Mouse (Mus musculus): ENCODE measurements at regions not wholly inside any gene's neighbourhood (a gene's known extent, or its start where the extent isn't known, plus 50 kb on each side); places are given as distances from the start of the nearest gene placed in this dataset.

GRCm38 (mm10) chr11:7545621-7546020 is 331.9 kb upstream of the Igfbp3 start:
- no peak for TF ChIP-seq EP300 (IDR thresholded peaks at IDR 0.05; ENCODE audit: insufficient read depth, low read depth, low read length)
- no peak for TF ChIP-seq POLR2A (IDR thresholded peaks at IDR 0.05; ENCODE audit: insufficient read depth, low read depth, low read length)
- no peak for TF ChIP-seq CTCF (IDR thresholded peaks at IDR 0.05)
- intact Hi-C loops (cut with DNase I) = no loop called here

DNA sequence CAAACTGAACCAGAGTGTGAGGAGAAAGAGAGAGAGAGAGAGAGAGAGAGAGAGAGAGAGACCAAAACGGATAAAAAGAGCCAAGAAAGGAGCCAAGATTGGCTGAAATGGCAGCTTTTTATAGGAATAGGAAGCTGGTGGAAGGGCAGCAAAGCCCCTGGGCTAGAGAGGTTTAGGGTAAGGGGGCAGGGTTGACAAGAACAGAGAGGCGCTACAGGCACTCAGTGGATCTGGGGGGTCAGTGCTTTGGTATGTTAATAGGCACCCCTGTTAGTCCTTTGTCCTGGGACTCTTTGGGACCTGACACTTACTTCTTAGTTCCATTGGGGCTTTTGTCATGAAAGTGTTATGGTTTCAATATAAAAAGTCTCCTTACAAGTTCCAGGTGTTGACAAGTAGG is 320.9 kb upstream of the Igfbp3 start:
- intact Hi-C loops (cut with DNase I) = no loop called here
- H3K4me3 ChIP-seq = no peak overlapping the region
- DNase-seq = no peak
- no peak overlapping the region for H3K9ac ChIP-seq (ENCODE audit: low read depth, low read length)
- no peak overlapping the region for H3K27ac ChIP-seq
- WGBS = 45% methylated on average over 2 of the region's 2 CpGs
- no peak for TF ChIP-seq POLR2A (IDR thresholded peaks at IDR 0.05; ENCODE audit: insufficient read depth, low read depth, low read length)
- no peak for TF ChIP-seq EP300 (IDR thresholded peaks at IDR 0.05; ENCODE audit: insufficient read depth, low read depth, low read length)
- TF ChIP-seq CTCF (IDR thresholded peaks at IDR 0.05) = no peak
- no peaks in the 10 kb centered on the region for H3K4me1 ChIP-seq (ENCODE audit: control insufficient read depth, insufficient read depth, low read length)
- H3K79me2 ChIP-seq (replicated peaks; ENCODE audit: control insufficient read depth, insufficient read depth, low read length) = no peaks in the 10 kb centered on the region
- H3K27me3 ChIP-seq (ENCODE audit: control insufficient read depth, insufficient read depth, low read length) = no peaks in the 10 kb centered on the region
- no peaks in the 10 kb centered on the region for H3K36me3 ChIP-seq (ENCODE audit: control insufficient read depth, insufficient read depth, low read length)

More at GRCm38 (mm10) chr11:7545621-7546020, 331.9 kb upstream of the Igfbp3 start:
- Histone ChIP-seq H3K4me1 (ENCODE audit: control insufficient read depth, insufficient read depth, low read length) (no peaks in the 10 kb centered on the region), H3K9ac (ENCODE audit: low read depth, low read length) (no peak overlapping the region), H3K27me3 (ENCODE audit: control insufficient read depth, insufficient read depth, low read length) (no peaks in the 10 kb centered on the region), H3K36me3 (ENCODE audit: control insufficient read depth, insufficient read depth, low read length) (no peaks in the 10 kb centered on the region), H3K79me2 (replicated peaks; ENCODE audit: control insufficient read depth, insufficient read depth, low read length) (no peaks in the 10 kb centered on the region), H3K27ac (no peak overlapping the region), H3K4me3 (no peak overlapping the region)
- DNase-seq = no peak
- WGBS = 52% methylated on average over 2 of the region's 2 CpGs

- Histone ChIP-seq H3K4me1 (ENCODE audit: control insufficient read depth, insufficient read depth, low read length) (no peaks in the 10 kb centered on the region), H3K79me2 (replicated peaks; ENCODE audit: control insufficient read depth, insufficient read depth, low read length) (no peaks in the 10 kb centered on the region), H3K27ac (no peak overlapping the region), H3K4me3 (no peak overlapping the region), H3K9ac (ENCODE audit: low read depth, low read length) (no peak overlapping the region), H3K27me3 (ENCODE audit: control insufficient read depth, insufficient read depth, low read length) (no peaks in the 10 kb centered on the region), H3K36me3 (ENCODE audit: control insufficient read depth, insufficient read depth, low read length) (no peaks in the 10 kb centered on the region)
- TF ChIP-seq POLR2A (IDR thresholded peaks at IDR 0.05; ENCODE audit: insufficient read depth, low read depth, low read length) = no peak
- TF ChIP-seq CTCF (IDR thresholded peaks at IDR 0.05) = no peak
- no peak for DNase-seq
- 50% methylated on average over 1 of the region's 1 CpGs for WGBS
- intact Hi-C loops (cut with DNase I) = no loop called here
Observed at GRCm38 (mm10) chr11:7533327-7533726, 319.6 kb upstream of the Igfbp3 start.

- WGBS = 73% methylated on average over 3 of the region's 3 CpGs
Observed at GRCm38 (mm10) chr11:7531847-7532246, 318.1 kb upstream of the Igfbp3 start.

DNA sequence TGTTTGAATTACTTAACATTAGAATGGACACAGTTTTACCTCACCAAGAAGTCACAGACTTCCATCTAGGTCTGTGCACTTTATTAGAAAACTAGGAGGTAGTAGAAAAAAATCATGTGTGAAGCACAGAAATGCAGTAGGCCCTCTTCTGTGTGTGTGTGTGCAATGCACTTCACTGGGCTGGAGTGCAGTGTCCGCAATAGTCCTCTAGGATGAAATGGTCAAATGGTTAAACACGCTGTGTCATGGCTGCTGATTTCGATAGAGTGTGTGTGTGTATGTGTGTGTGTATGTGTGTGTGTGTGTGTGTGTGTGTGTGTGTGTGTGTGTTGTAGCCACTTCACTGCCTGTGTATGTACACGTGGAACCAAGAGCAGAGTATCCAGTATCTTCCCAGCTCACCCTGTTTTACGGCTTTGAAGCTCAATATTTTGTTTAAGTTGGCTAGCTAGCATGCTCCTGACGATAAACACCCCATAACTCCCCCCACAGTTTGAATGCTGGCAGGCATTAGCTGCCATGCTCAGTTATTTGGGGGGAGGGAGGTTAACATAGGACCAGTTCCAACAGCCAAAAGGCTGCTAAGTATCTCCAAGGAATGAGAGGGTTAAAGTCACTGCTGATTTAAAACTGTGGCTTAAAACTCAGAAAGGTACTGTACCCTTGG is 316.9 kb upstream of the Igfbp3 start:
- intact Hi-C loops (cut with DNase I) = no loop called here
- no peak overlapping the region for H3K4me3 ChIP-seq
- H3K4me1 ChIP-seq (ENCODE audit: control insufficient read depth, insufficient read depth, low read length) = no peaks in the 10 kb centered on the region
- H3K9ac ChIP-seq (ENCODE audit: low read depth, low read length) = no peak overlapping the region
- TF ChIP-seq CTCF (IDR thresholded peaks at IDR 0.05) = no peak
- no peak for TF ChIP-seq EP300 (IDR thresholded peaks at IDR 0.05; ENCODE audit: insufficient read depth, low read depth, low read length)
- no peak for TF ChIP-seq POLR2A (IDR thresholded peaks at IDR 0.05; ENCODE audit: insufficient read depth, low read depth, low read length)
- 70% methylated on average over 6 of the region's 6 CpGs for WGBS
- no peaks in the 10 kb centered on the region for H3K36me3 ChIP-seq (ENCODE audit: control insufficient read depth, insufficient read depth, low read length)
- no peaks in the 10 kb centered on the region for H3K79me2 ChIP-seq (replicated peaks; ENCODE audit: control insufficient read depth, insufficient read depth, low read length)
- DNase-seq = no peak
- no peak overlapping the region for H3K27ac ChIP-seq
- no peaks in the 10 kb centered on the region for H3K27me3 ChIP-seq (ENCODE audit: control insufficient read depth, insufficient read depth, low read length)

More at GRCm38 (mm10) chr11:7531847-7532246, 318.1 kb upstream of the Igfbp3 start:
- H3K4me3 ChIP-seq = no peak overlapping the region
- intact Hi-C loops (cut with DNase I) = no loop called here
- H3K79me2 ChIP-seq (replicated peaks; ENCODE audit: control insufficient read depth, insufficient read depth, low read length) = no peaks in the 10 kb centered on the region
- no peaks in the 10 kb centered on the region for H3K27me3 ChIP-seq (ENCODE audit: control insufficient read depth, insufficient read depth, low read length)
- TF ChIP-seq EP300 (IDR thresholded peaks at IDR 0.05; ENCODE audit: insufficient read depth, low read depth, low read length) = no peak
- H3K27ac ChIP-seq = no peak overlapping the region
- DNase-seq = no peak
- H3K9ac ChIP-seq (ENCODE audit: low read depth, low read length) = no peak overlapping the region
- no peaks in the 10 kb centered on the region for H3K36me3 ChIP-seq (ENCODE audit: control insufficient read depth, insufficient read depth, low read length)
- no peaks in the 10 kb centered on the region for H3K4me1 ChIP-seq (ENCODE audit: control insufficient read depth, insufficient read depth, low read length)

GRCm38 (mm10) chr11:7519556-7519955 is 305.8 kb upstream of the Igfbp3 start:
- Histone ChIP-seq H3K9ac (ENCODE audit: low read depth, low read length) (no peak overlapping the region), H3K79me2 (replicated peaks; ENCODE audit: control insufficient read depth, insufficient read depth, low read length) (no peaks in the 10 kb centered on the region), H3K27ac (no peak overlapping the region), H3K27me3 (ENCODE audit: control insufficient read depth, insufficient read depth, low read length) (no peaks in the 10 kb centered on the region), H3K4me1 (ENCODE audit: control insufficient read depth, insufficient read depth, low read length) (no peaks in the 10 kb centered on the region; the same call in 1 of the 2 replicates), H3K4me3 (no peak overlapping the region), H3K36me3 (ENCODE audit: control insufficient read depth, insufficient read depth, low read length) (no peaks in the 10 kb centered on the region)
- no peak for DNase-seq
- TF ChIP-seq CTCF (IDR thresholded peaks at IDR 0.05) (no peak), POLR2A (IDR thresholded peaks at IDR 0.05; ENCODE audit: insufficient read depth, low read depth, low read length) (no peak)
- 72% methylated on average over 2 of the region's 2 CpGs for WGBS
- intact Hi-C loops (cut with DNase I) = no loop called here

Data from heart, adult 2 months (tissue).